Mouse (Mus musculus) splenic B cell, adult 2 months (primary cell): ENCODE data around the gene Wipf3.

Experiments used
- DNase-seq: peaks from one replicate; pipeline ENCODE4 v3.0.0-alpha.2; 2011; ENCODE audit warnings: low read depth, low spot score
- H3K27me3 ChIP-seq: 2 replicates; pipeline ENCODE4 v1.6.1; 2012; ENCODE audit warnings: mild to moderate bottlenecking, low read length, moderate library complexity, mixed read lengths; ENCODE audit not compliant: control insufficient read depth, poor library complexity, insufficient read depth, severe bottlenecking
- H3K36me3 ChIP-seq: 2 replicates; pipeline ENCODE4 v1.6.1; 2012; ENCODE audit warnings: mild to moderate bottlenecking, low read length, moderate library complexity, mixed read lengths; ENCODE audit not compliant: control insufficient read depth, poor library complexity, insufficient read depth, severe bottlenecking

Wipf3 gene

GRCm38 (mm10) chr6:54410451-54410850, 19.0 kb upstream of the Wipf3 start:
- Histone ChIP-seq H3K27me3 (no peaks in the 10 kb centered on the region), H3K36me3 (no peaks in the 10 kb centered on the region)
- DNase-seq: no peak

- DNase-seq: no peak
- no peaks in the 10 kb centered on the region for H3K36me3 ChIP-seq
- H3K27me3 ChIP-seq: no peaks in the 10 kb centered on the region
These were observed 17.8 kb upstream of the Wipf3 start for GRCm38 (mm10) chr6:54411591-54411990.

GRCm38 (mm10) chr6:54412879-54413278, 16.5 kb upstream of the Wipf3 start:
- Histone ChIP-seq H3K27me3 (no peaks in the 10 kb centered on the region), H3K36me3 (no peaks in the 10 kb centered on the region)
- DNase-seq: no peak

GRCm38 (mm10) chr6:54425230-54425629, 4.2 kb upstream of the Wipf3 start:
- Histone ChIP-seq H3K36me3 (no peaks in the 10 kb centered on the region), H3K27me3 (no peaks in the 10 kb centered on the region)
- DNase-seq: no peak

- no peak for DNase-seq
- Histone ChIP-seq H3K27me3 (no peaks in the 10 kb centered on the region), H3K36me3 (no peaks in the 10 kb centered on the region)
These were observed 455 bp upstream of the Wipf3 start for GRCm38 (mm10) chr6:54428850-54429446.

GRCm38 (mm10) chr6:54430221-54430620, 818 bp downstream of the Wipf3 start:
- H3K27me3 ChIP-seq: no peaks in the 10 kb centered on the region
- DNase-seq: no peak
- H3K36me3 ChIP-seq: no peaks in the 10 kb centered on the region

GRCm38 (mm10) chr6:54431761-54432160, 2.4 kb downstream of the Wipf3 start:
- H3K27me3 ChIP-seq: no peaks in the 10 kb centered on the region
- DNase-seq: no peak
- no peaks in the 10 kb centered on the region for H3K36me3 ChIP-seq

- no peak for DNase-seq
- H3K27me3 ChIP-seq: no peaks in the 10 kb centered on the region
- no peaks in the 10 kb centered on the region for H3K36me3 ChIP-seq
These were observed 2.8 kb downstream of the Wipf3 start for GRCm38 (mm10) chr6:54432191-54432590.

- H3K36me3 ChIP-seq: no peaks in the 10 kb centered on the region
- DNase-seq: no peak
- no peaks in the 10 kb centered on the region for H3K27me3 ChIP-seq
These were observed 3.6 kb downstream of the Wipf3 start for GRCm38 (mm10) chr6:54432806-54433545.

GRCm38 (mm10) chr6:54434171-54434570, 4.8 kb downstream of the Wipf3 start:
- Histone ChIP-seq H3K27me3 (no peaks in the 10 kb centered on the region), H3K36me3 (no peaks in the 10 kb centered on the region)
- no peak for DNase-seq

GRCm38 (mm10) chr6:54435663-54436062, 6.3 kb downstream of the Wipf3 start:
- no peaks in the 10 kb centered on the region for H3K27me3 ChIP-seq
- no peaks in the 10 kb centered on the region for H3K36me3 ChIP-seq
- DNase-seq: no peak

GRCm38 (mm10) chr6:54436286-54436685, 6.9 kb downstream of the Wipf3 start:
- Histone ChIP-seq H3K27me3 (no peaks in the 10 kb centered on the region), H3K36me3 (no peaks in the 10 kb centered on the region)
- DNase-seq: no peak

GRCm38 (mm10) chr6:54438510-54438909, 9.1 kb downstream of the Wipf3 start:
- no peaks in the 10 kb centered on the region for H3K27me3 ChIP-seq
- no peak for DNase-seq
- no peaks in the 10 kb centered on the region for H3K36me3 ChIP-seq

- no peak for DNase-seq
- Histone ChIP-seq H3K36me3 (no peaks in the 10 kb centered on the region), H3K27me3 (no peaks in the 10 kb centered on the region)
These were observed 11.3 kb downstream of the Wipf3 start for GRCm38 (mm10) chr6:54440658-54441057.

- no peak for DNase-seq
- Histone ChIP-seq H3K36me3 (no peaks in the 10 kb centered on the region), H3K27me3 (no peaks in the 10 kb centered on the region)
These were observed 14.3 kb downstream of the Wipf3 start for GRCm38 (mm10) chr6:54443657-54444056.

GRCm38 (mm10) chr6:54444086-54444485, 14.7 kb downstream of the Wipf3 start:
- Histone ChIP-seq H3K36me3 (no peaks in the 10 kb centered on the region), H3K27me3 (no peaks in the 10 kb centered on the region)
- no peak for DNase-seq
